Mouse (Mus musculus) embryonic stem cell, embryonic (primary cell): ENCODE results near the gene Tek.

Experiments used
- CTCF ChIA-PET, 4 experiments: fragments of 300-600 bp in 2 of 4; fragments of 350-600 bp in 2 of 4; sonication (Branson Sonifier 250); formaldehyde crosslinking; loops; one replicate each; lab custom pipeline; 2022; ENCODE audit warnings: inconsistent platforms in 2 of 4; lab: Charles Lee
- POLR2A ChIA-PET, 4 experiments: fragments of 300-600 bp in 2 of 4; fragments of 350-600 bp in 2 of 4; sonication (Branson Sonifier 250); formaldehyde crosslinking; loops; one replicate each; lab custom pipeline; 2022; ENCODE audit warnings: antibody characterized with exemption in 4 of 4, inconsistent platforms in 1 of 4; lab: Charles Lee

Gene Tek

DNA sequence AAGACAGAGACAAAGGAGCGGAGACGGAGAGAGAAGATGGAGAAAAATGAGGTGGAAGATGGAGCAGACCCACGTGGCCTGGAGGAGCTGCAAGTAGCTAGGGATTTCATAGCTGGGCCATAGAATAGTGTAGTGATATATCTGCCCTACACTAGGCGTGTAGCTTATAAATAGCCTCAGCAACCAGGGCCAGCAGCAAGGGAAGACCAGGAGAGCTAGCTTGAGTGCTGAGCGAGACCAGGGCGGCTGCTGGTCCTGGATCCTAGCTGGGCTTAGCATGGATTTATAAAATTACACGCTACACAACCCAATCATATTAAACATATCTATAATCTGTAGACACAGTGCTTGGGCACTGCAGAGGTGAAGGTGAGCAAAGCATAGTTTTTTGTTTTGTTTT lies 27.1 kb downstream of the Tek start:
- ChIA-PET CTCF (interaction anchor here in 1 of 4 experiments (0.7 kb wide), 1 partner anchor 241 kb away, joined by 4 read pairs; no protein-coding TSS in a partner anchor), POLR2A (no interaction called here)

DNA sequence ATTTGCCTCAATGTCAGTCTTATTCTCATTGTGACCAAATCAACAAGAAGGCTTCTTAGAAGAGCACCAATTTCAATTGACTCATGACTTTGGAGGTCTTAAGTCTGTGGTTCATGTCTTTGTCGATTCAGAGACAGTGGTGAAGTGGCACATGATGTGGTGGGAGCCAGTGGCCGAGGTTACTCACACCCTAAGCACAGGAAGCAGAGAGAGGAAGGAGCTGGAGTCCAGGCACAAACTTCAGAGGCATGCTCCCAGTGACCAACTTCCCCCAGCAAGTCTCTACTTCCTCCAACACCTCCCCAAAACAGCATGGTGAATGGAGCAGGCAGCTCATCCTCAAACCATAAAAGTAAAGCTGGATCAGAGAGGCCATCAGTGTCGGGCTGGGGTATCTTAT lies 29.5 kb downstream of the Tek start:
- CTCF ChIA-PET = no interaction called here

DNA sequence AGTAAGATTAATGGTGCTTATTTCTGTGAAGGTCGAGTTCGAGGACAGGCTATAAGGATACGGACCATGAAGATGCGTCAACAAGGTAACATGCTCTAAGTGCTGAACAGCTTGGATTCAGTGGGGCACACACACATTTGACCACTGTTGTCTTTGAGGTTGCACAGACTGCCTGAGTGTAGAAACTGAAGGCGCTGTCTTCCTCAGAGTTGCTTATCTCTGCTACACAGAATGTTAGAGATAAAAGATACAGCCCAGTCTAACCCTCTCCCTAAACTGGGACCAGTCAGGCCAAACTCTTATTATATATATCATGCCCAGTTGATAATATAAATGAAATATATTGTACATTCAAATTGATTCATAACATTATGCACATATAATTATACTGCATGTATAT lies 42.0 kb downstream of the Tek start:
- ChIA-PET CTCF (interaction anchor here in 1 of 4 experiments (0.7 kb wide), 1 partner anchor 18 kb away, joined by 3 read pairs; no protein-coding TSS in a partner anchor), POLR2A (no interaction called here)

More for the DNA sequence above, 29.5 kb downstream of the Tek start:
- POLR2A ChIA-PET = interaction anchor here in 2 of 4 experiments (0.5 to 1.7 kb wide), 2 partner anchors 21 to 292 kb away, joined by 3 to 4 read pairs; no protein-coding TSS in a partner anchor

- ChIA-PET POLR2A (no interaction called here), CTCF (no interaction called here)
These were observed 46.8 kb downstream of the Tek start for GRCm38 (mm10) chr4:94785921-94786320.

GRCm38 (mm10) chr4:94803187-94803586 lies 64.1 kb downstream of the Tek start:
- POLR2A ChIA-PET = no interaction called here
- CTCF ChIA-PET = no interaction called here

- ChIA-PET CTCF (no interaction called here), POLR2A (interaction anchor here in 1 of 4 experiments (0.6 kb wide), 1 partner anchor 243 kb away, joined by 3 read pairs; no protein-coding TSS in a partner anchor)
These were observed 71.5 kb downstream of the Tek start for GRCm38 (mm10) chr4:94810616-94811015.

DNA sequence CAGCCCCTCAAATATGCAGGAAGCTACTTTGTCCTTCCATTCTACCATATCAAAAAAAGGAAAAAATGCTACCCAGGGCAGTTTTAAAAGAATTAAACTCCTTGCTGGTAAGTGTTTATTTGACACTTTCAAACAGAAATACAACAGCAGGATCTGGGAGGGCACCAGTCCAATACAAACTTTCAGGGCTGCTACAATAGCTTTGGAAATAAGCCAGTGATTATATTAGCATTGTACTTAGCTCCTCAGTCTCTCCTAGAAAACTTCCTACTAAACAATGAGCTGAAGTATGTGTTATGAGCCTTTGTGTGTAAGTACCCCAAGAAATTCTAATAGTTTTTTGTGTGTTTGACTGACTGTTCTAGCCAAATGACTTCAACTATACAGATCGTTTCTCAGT lies 87.8 kb downstream of the Tek start:
- ChIA-PET POLR2A (no interaction called here), CTCF (interaction anchor here in 2 of 4 experiments (0.6 to 1.0 kb wide), 3 partner anchors 39 to 208 kb away, joined by 3 to 9 read pairs (median 3); no protein-coding TSS in a partner anchor)

DNA sequence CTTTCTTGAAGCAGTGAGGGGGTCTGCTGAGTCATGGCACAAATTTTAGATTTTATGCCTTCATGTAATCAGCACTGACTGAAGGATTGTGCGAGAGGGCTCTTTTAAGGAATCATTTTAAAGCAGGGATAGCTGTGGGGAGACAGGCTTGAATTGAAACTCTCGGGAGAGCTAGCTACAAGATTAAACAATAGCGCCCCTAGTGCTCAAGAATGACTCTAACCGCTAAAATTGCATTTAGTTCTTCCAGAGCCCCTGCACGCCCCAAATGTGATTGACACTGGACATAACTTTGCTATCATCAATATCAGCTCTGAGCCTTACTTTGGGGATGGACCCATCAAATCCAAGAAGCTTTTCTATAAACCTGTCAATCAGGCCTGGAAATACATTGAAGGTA lies 88.3 kb downstream of the Tek start:
- CTCF ChIA-PET = interaction anchor here in 2 of 4 experiments (0.6 to 1.0 kb wide), 3 partner anchors 39 to 209 kb away, joined by 3 to 9 read pairs (median 3); no protein-coding TSS in a partner anchor
- POLR2A ChIA-PET = no interaction called here

DNA sequence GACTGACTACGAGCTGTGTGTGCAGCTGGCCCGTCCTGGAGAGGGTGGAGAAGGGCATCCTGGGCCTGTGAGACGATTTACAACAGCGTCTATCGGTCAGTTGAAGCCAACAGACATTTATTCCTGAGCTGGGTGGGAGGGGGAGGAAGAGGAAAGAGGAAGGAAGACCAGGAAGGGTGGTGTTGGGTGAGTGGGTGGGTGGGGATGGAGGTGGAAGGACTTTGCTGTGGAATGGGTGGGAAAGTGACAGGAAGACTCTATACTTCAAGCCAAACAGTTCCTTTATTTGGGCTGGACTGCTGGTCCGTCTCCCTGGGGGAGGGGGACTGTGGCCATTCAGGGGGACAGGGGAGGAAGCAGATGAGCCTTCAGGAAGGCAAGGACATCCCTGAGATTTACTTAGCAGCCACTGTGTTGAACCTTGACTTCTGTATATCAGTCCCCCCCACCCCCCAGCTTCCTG lies 90.9 kb downstream of the Tek start:
- ChIA-PET POLR2A (interaction anchor here in 1 of 4 experiments (0.8 kb wide), 1 partner anchor 46 kb away, joined by 3 read pairs; no protein-coding TSS in a partner anchor), CTCF (no interaction called here)

GRCm38 (mm10) chr4:94837061-94837460 lies 98.0 kb downstream of the Tek start:
- CTCF ChIA-PET = no interaction called here
- POLR2A ChIA-PET = interaction anchor here in 1 of 4 experiments (0.5 to 1.1 kb wide), 2 partner anchors 53 to 156 kb away, joined by 3 read pairs; no protein-coding TSS in a partner anchor

DNA sequence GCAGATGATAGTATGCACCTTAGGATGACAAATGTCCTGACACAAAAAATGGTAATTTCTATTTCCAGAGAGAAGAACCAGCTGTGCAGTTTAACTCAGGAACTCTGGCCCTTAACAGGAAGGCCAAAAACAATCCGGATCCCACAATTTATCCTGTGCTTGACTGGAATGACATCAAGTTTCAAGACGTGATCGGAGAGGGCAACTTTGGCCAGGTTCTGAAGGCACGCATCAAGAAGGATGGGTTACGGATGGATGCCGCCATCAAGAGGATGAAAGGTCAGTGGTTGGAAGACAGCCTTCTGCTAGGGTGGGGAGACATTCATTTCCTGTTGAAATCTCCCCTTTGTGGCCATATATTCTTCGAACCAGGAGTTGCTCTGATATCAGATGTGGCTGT lies 114.2 kb downstream of the Tek start:
- POLR2A ChIA-PET = no interaction called here
- CTCF ChIA-PET = no interaction called here

GRCm38 (mm10) chr4:94854270-94854669 lies 115.2 kb downstream of the Tek start:
- ChIA-PET CTCF (no interaction called here), POLR2A (interaction anchor here in 1 of 4 experiments (1.5 kb wide), 1 partner anchor 46 kb away, joined by 3 read pairs; no protein-coding TSS in a partner anchor)

DNA sequence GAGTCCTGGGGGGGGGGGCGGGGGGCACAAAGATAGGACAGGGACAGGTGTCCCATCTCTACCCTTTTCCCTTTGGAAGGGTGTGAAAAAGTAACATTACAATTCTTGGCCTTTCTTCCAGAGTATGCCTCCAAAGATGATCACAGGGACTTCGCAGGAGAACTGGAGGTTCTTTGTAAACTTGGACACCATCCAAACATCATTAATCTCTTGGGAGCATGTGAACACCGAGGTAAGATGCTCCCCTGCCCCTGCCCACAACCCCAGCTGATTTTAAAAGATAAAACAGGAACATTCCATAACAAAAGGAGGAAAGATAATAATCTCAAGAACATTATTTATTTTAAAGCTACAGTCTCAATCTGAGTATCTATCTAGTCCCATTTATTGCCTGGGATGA lies 116.1 kb downstream of the Tek start:
- POLR2A ChIA-PET = interaction anchor here in 1 of 4 experiments (1.5 kb wide), 1 partner anchor 47 kb away, joined by 3 read pairs; no protein-coding TSS in a partner anchor
- CTCF ChIA-PET = no interaction called here

- ChIA-PET CTCF (interaction anchor here in 1 of 4 experiments (1.4 to 1.9 kb wide), 2 partner anchors 37 to 231 kb away, joined by 3 to 4 read pairs; no protein-coding TSS in a partner anchor), POLR2A (no interaction called here)
These were observed 161.7 kb downstream of the Tek start for GRCm38 (mm10) chr4:94900744-94901143.

DNA sequence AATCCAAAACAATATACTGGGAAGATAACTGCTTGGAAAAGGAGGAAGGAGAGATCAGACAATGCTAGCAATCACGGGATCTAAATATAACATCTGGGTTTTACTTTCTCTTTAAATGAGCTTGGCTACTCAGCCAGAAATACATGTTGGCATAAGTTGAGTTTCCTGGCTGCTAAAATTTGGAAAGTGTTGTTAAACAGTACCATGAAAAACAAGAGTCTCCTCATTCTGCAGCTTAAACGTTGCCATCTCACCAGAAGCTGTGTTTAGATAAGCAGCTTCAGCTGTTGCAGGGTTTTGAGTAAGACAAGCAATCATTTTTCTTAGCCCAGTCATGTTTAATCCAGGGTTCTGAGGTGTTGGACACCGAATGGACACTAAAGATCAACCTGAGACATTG lies 162.7 kb downstream of the Tek start:
- ChIA-PET POLR2A (no interaction called here), CTCF (interaction anchor here in 1 of 4 experiments (0.6 to 1.9 kb wide), 2 partner anchors 74 to 233 kb away, joined by 3 to 4 read pairs; no protein-coding TSS in a partner anchor)
